Comparison of ENCODE assay signal across 8 mouse cellular contexts in genomic region chr12:33175621-33176554, GRCm38 (mm10). TPM values are rescaled to one million over a fixed set of nuclear protein-coding genes. Genes with fewer than 3 reads are reported as not detected.
DNase-seq lines count a peak whose midpoint lies in the region; ATAC-seq and TF ChIP-seq lines count a peak whose summit lies in the region.

No protein-coding gene starts in this region.

- peaks cover 6 to 19% of the 10 kb centered on the region in 2 experiments; a peak in 3 of 4 replicates for H3K4me1 ChIP-seq in ES-E14 (ENCODE audit: control insufficient read depth in 2 of 2, insufficient read depth in 2 of 2, low read length in 2 of 2, poor library complexity in 1 of 2)
- H3K4me1 ChIP-seq in hindbrain, postnatal 0 days (ENCODE audit: insufficient read depth, low read length): peaks cover 13% of the 10 kb centered on the region
- H3K4me1 ChIP-seq in liver, embryonic 12.5 days: peaks cover 31% of the 10 kb centered on the region

- no peaks in the 10 kb centered on the region for H3K36me3 ChIP-seq in ES-E14 (ENCODE audit: control insufficient read depth, insufficient read depth, low read length, poor library complexity, severe bottlenecking)
- no peaks in the 10 kb centered on the region for H3K36me3 ChIP-seq in hindbrain, postnatal 0 days (ENCODE audit: insufficient read depth, low read length)
- peaks cover 3% of the 10 kb centered on the region; the same call in 1 of the 2 replicates for H3K36me3 ChIP-seq in liver, embryonic 12.5 days
- peaks cover 7% of the 10 kb centered on the region for H3K36me3 ChIP-seq in myocyte (ENCODE audit: control insufficient read depth, insufficient read depth)

- WGBS in hindbrain, postnatal 0 days: 9% methylated on average over 25 of the region's 25 CpGs
- WGBS in liver, embryonic 12.5 days (ENCODE audit: insufficient replicate concordance): 8% methylated on average over 25 of the region's 25 CpGs

- H3K79me2 ChIP-seq in myocyte (ENCODE audit: control insufficient read depth, insufficient read depth): peaks cover 27% of the 10 kb centered on the region

- peak overlapping the region; percentile 56 for H3K4me2 ChIP-seq in hindbrain, postnatal 0 days (ENCODE audit: low read depth, low read length)
- H3K4me2 ChIP-seq in liver, embryonic 12.5 days: peak overlapping the region; percentile 63
- peak overlapping the region; percentile 96 for H3K4me2 ChIP-seq in myocyte (ENCODE audit: low read depth)

- no peaks in the 10 kb centered on the region for H3K27me3 ChIP-seq in hindbrain, postnatal 0 days (ENCODE audit: insufficient read depth, low read length)
- peaks cover 6% of the 10 kb centered on the region; the same call in 1 of the 2 replicates for H3K27me3 ChIP-seq in liver, embryonic 12.5 days (replicated peaks)
- no peaks in the 10 kb centered on the region for H3K27me3 ChIP-seq in myocyte (ENCODE audit: control insufficient read depth, insufficient read depth, insufficient read length)

- no peaks in the 10 kb centered on the region for H3K9me3 ChIP-seq in ES-E14 (ENCODE audit: control insufficient read depth, insufficient read depth, low read depth, low read length)
- no peaks in the 10 kb centered on the region for H3K9me3 ChIP-seq in hindbrain, postnatal 0 days (ENCODE audit: low read length)
- no peaks in the 10 kb centered on the region for H3K9me3 ChIP-seq in liver, embryonic 12.5 days (replicated peaks)

- 0 out of 2 replicates have a peak, but pooled peaks have one; percentile 50 for ATAC-seq in hindbrain, postnatal 0 days
- peak; percentile 78 for ATAC-seq in liver, embryonic 12.5 days

- in situ Hi-C loops in ES-E14 (cut with MboI; ENCODE audit: low sequenced_read_pairs in 2 of 2, unreplicated experiment in 2 of 2): no loop called here

- peak overlapping the region; percentile 13 to 14 for H3K4me3 ChIP-seq in ES-E14 (ENCODE audit: insufficient read depth in 1 of 2, low read depth in 1 of 2, low read length in 2 of 2, poor library complexity in 1 of 2, severe bottlenecking in 1 of 2)
- H3K4me3 ChIP-seq in hindbrain, postnatal 0 days (ENCODE audit: low read length): peak overlapping the region; percentile 15; the same call in 1 of the 2 replicates
- peak overlapping the region; percentile 36 for H3K4me3 ChIP-seq in liver, embryonic 12.5 days
- H3K4me3 ChIP-seq in myocyte: peak overlapping the region; percentile 14

- no peak for TF ChIP-seq CTCF in brain, embryonic 14.5 days (IDR thresholded peaks at IDR 0.05; ENCODE audit: borderline replicate concordance, extremely low read depth, insufficient read depth, insufficient read length)
- no peak for TF ChIP-seq CTCF in hindbrain, postnatal 0 days (IDR thresholded peaks at IDR 0.05; ENCODE audit: low read depth)

- TF ChIP-seq POLR2A in brain, embryonic 14.5 days (IDR thresholded peaks at IDR 0.05; ENCODE audit: borderline replicate concordance, extremely low read depth, insufficient read depth, insufficient read length, poor library complexity, severe bottlenecking): no peak
- TF ChIP-seq POLR2A in myocyte (IDR thresholded peaks at IDR 0.05; ENCODE audit: insufficient read length, low read depth): peak; percentile 41

- no peak overlapping the region for H3K9ac ChIP-seq in ES-E14 (ENCODE audit: insufficient read depth, low read depth, low read length, poor library complexity, severe bottlenecking)
- H3K9ac ChIP-seq in hindbrain, postnatal 0 days (replicated peaks; ENCODE audit: low read length): peak overlapping the region; percentile 10; the same call in 1 of the 2 replicates
- H3K9ac ChIP-seq in liver, embryonic 12.5 days: no peak overlapping the region

- H3K27ac ChIP-seq in ES-E14 (ENCODE audit: insufficient read depth, low read depth, low read length, poor library complexity, severe bottlenecking): peak overlapping the region; percentile 22; the same call in 1 of the 2 replicates
- H3K27ac ChIP-seq in hindbrain, postnatal 0 days: no peak overlapping the region
- no peak overlapping the region for H3K27ac ChIP-seq in liver, embryonic 12.5 days

- peak; percentile 65 for DNase-seq in ES-E14 (ENCODE audit: low read depth, low spot score)
- DNase-seq in brain, embryonic 14.5 days (ENCODE audit: low read depth): peak; percentile 74
- DNase-seq in gastrocnemius, postnatal 10 days: peak; percentile 57
- DNase-seq in hindbrain, postnatal 0 days (ENCODE audit: low spot score): peak; percentile 42
- DNase-seq in c-Kit-positive CD71-positive TER-119-positive erythroid progenitor cells, embryonic 14.5 days (ENCODE audit: low spot score): no peak
- DNase-seq in left cerebral cortex, adult 8-10 months (ENCODE audit: low spot score in 2 of 2): no peak

- no peak overlapping the region for H3ac ChIP-seq in myocyte (ENCODE audit: control insufficient read depth, insufficient read length)

TF ChIP-seq in ES-E14, 5 proteins besides CTCF, POLR2A, EP300 and RAD21:
- TF ChIP-seq ZC3H11A (IDR thresholded peaks at IDR 0.05; ENCODE audit: borderline replicate concordance, low read depth, low read length): no peak
- peak; percentile 92 for TF ChIP-seq ZNF384 (IDR thresholded peaks at IDR 0.05; ENCODE audit: low read depth, low read length)
- TF ChIP-seq CHD2 (IDR thresholded peaks at IDR 0.05; ENCODE audit: low read depth, low read length): no peak
- TF ChIP-seq HCFC1 (IDR thresholded peaks at IDR 0.05; ENCODE audit: borderline replicate concordance, insufficient read depth, low read length): no peak
- TF ChIP-seq MAFK (IDR thresholded peaks at IDR 0.05; ENCODE audit: insufficient read depth, low read depth, low read length): 0 out of 2 replicates have a peak, but pooled peaks have one; percentile 23

TF ChIP-seq in myocyte, 11 proteins besides CTCF, POLR2A, EP300 and RAD21:
- TF ChIP-seq MYOD1 (IDR thresholded peaks at IDR 0.05; ENCODE audit: control insufficient read depth in 1 of 3, insufficient read length in 2 of 3, low read depth in 2 of 3) (peak in 2 of 3 experiments; percentile 76 to 87), MYOG (IDR thresholded peaks at IDR 0.05; ENCODE audit: control insufficient read depth in 1 of 3, insufficient read depth in 1 of 3, insufficient read length in 2 of 3, low read depth in 2 of 3) (peak; percentile 47 to 89 (median 62)), MAX (IDR thresholded peaks at IDR 0.05; ENCODE audit: low read depth) (peak; percentile 3), SRF (IDR thresholded peaks at IDR 0.05; ENCODE audit: control insufficient read depth, insufficient read length, low read depth) (no peak)

RNA-seq across cellular contexts. Expression of gene Atxn7l1, which starts 28.4 kb away (rescaled TPM):
- 3.9 and 4.9 TPM in 2 replicates for total RNA-seq in ES-E14 (2012; rRNA removed)
- polyA plus RNA-seq in brain, embryonic 14.5 days (2012; rRNA removed): 30.3 and 43.3 TPM in 2 replicates
- total RNA-seq in gastrocnemius, postnatal 10 days (2021): 10 to 100 TPM; 20.2 to 24.4 TPM
- total RNA-seq in hindbrain, postnatal 0 days (2014; rRNA removed): 19.2 and 24.9 TPM in 2 replicates
- polyA plus RNA-seq in hindbrain, postnatal 0 days (2015; fragmentation: Nextera tagmentation; extraction: Ambion mirVana): 15.8 TPM in 2 replicates
- 16.9 and 17.1 TPM in 2 replicates for polyA plus RNA-seq in liver, embryonic 12.5 days (2016; fragmentation: Nextera tagmentation; extraction: Ambion mirVana)
- polyA plus RNA-seq in myocyte (2012; fragmentation: generic; extraction: Trizol): 12.4 TPM
- 10 to 100 TPM; 58.3 to 64.4 (median 61.0) TPM for total RNA-seq in left cerebral cortex, adult 8-10 months (2022)

Comparison
In these comparisons a context has a peak if more than half of its experiments do, and no peak if none do; other contexts are left out.
1. DNase-seq: peak in ES-E14 (single experiment), brain, embryonic 14.5 days (single experiment), gastrocnemius, postnatal 10 days (single experiment) and hindbrain, postnatal 0 days (single experiment); none in c-Kit-positive CD71-positive TER-119-positive erythroid progenitor cells, embryonic 14.5 days (single experiment) and left cerebral cortex, adult 8-10 months (0 of 2).
2. Peak in every context shown above with its lines, with median percentiles within 50 percentile points of each other: H3K4me3 ChIP-seq and H3K4me2 ChIP-seq.